Mouse (Mus musculus): Measurements from ENCODE around the gene Dhx32.

Gene Dhx32

GRCm38 (mm10) chr7:133731971-133732645 is 50.4 kb downstream of the Dhx32 start:
- Histone ChIP-seq H3K9me3 (ENCODE audit: low read length) (no peaks in the 10 kb centered on the region), H3K27me3 (ENCODE audit: insufficient read depth, low read length) (no peaks in the 10 kb centered on the region), H3K4me1 (replicated peaks; ENCODE audit: low read depth, low read length) (peaks cover 12% of the 10 kb centered on the region), H3K4me3 (replicated peaks; ENCODE audit: low read length) (no peak overlapping the region), H3K36me3 (ENCODE audit: insufficient read depth, low read length) (peaks cover 72% of the 10 kb centered on the region)
- no peak for TF ChIP-seq POU5F1 (IDR thresholded peaks at IDR 0.05; ENCODE audit: borderline replicate concordance, low read length)
- no peak for TF ChIP-seq CTCF (conservative IDR thresholded peaks at IDR 0.05; ENCODE audit: low read length)
- no peak for TF ChIP-seq NANOG (IDR thresholded peaks at IDR 0.05; ENCODE audit: borderline replicate concordance, low read length)

- Histone ChIP-seq H3K9me3 (ENCODE audit: low read length) (no peaks in the 10 kb centered on the region), H3K36me3 (ENCODE audit: insufficient read depth, low read length) (peaks cover 78% of the 10 kb centered on the region), H3K4me1 (replicated peaks; ENCODE audit: low read depth, low read length) (peaks cover 12% of the 10 kb centered on the region), H3K27me3 (ENCODE audit: insufficient read depth, low read length) (no peaks in the 10 kb centered on the region), H3K4me3 (replicated peaks; ENCODE audit: low read length) (no peak overlapping the region)
- TF ChIP-seq CTCF (conservative IDR thresholded peaks at IDR 0.05; ENCODE audit: low read length), result no peak
- TF ChIP-seq NANOG (IDR thresholded peaks at IDR 0.05; ENCODE audit: borderline replicate concordance, low read length), result no peak
- TF ChIP-seq POU5F1 (IDR thresholded peaks at IDR 0.05; ENCODE audit: borderline replicate concordance, low read length), result no peak
These were observed 52.0 kb downstream of the Dhx32 start for GRCm38 (mm10) chr7:133730324-133731191.

- Histone ChIP-seq H3K4me1 (replicated peaks; ENCODE audit: low read depth, low read length) (peaks cover 12% of the 10 kb centered on the region), H3K9me3 (ENCODE audit: low read length) (no peaks in the 10 kb centered on the region), H3K4me3 (replicated peaks; ENCODE audit: low read length) (no peak overlapping the region), H3K36me3 (ENCODE audit: insufficient read depth, low read length) (peaks cover 87% of the 10 kb centered on the region), H3K27me3 (ENCODE audit: insufficient read depth, low read length) (no peaks in the 10 kb centered on the region)
- no peak for TF ChIP-seq CTCF (conservative IDR thresholded peaks at IDR 0.05; ENCODE audit: low read length)
- no peak for TF ChIP-seq NANOG (IDR thresholded peaks at IDR 0.05; ENCODE audit: borderline replicate concordance, low read length)
- no peak for TF ChIP-seq POU5F1 (IDR thresholded peaks at IDR 0.05; ENCODE audit: borderline replicate concordance, low read length)
These were observed 53.2 kb downstream of the Dhx32 start for GRCm38 (mm10) chr7:133729351-133729750.

- H3K27me3 ChIP-seq (ENCODE audit: insufficient read depth, low read length), result no peaks in the 10 kb centered on the region
- H3K36me3 ChIP-seq (ENCODE audit: insufficient read depth, low read length), result peaks cover 89% of the 10 kb centered on the region
- H3K9me3 ChIP-seq (ENCODE audit: low read length), result no peaks in the 10 kb centered on the region
These were observed 55.5 kb downstream of the Dhx32 start for GRCm38 (mm10) chr7:133727027-133727426.

GRCm38 (mm10) chr7:133725571-133725970 is 57.0 kb downstream of the Dhx32 start:
- H3K27me3 ChIP-seq (ENCODE audit: insufficient read depth, low read length), result no peaks in the 10 kb centered on the region
- no peak for TF ChIP-seq CTCF (conservative IDR thresholded peaks at IDR 0.05; ENCODE audit: low read length)
- TF ChIP-seq POU5F1 (IDR thresholded peaks at IDR 0.05; ENCODE audit: borderline replicate concordance, low read length), result no peak
- no peak for TF ChIP-seq NANOG (IDR thresholded peaks at IDR 0.05; ENCODE audit: borderline replicate concordance, low read length)
- no peak overlapping the region for H3K4me3 ChIP-seq (replicated peaks; ENCODE audit: low read length)
- H3K4me1 ChIP-seq (replicated peaks; ENCODE audit: low read depth, low read length), result peaks cover 12% of the 10 kb centered on the region
- H3K36me3 ChIP-seq (ENCODE audit: insufficient read depth, low read length), result peaks cover 89% of the 10 kb centered on the region
- H3K9me3 ChIP-seq (ENCODE audit: low read length), result no peaks in the 10 kb centered on the region

More at GRCm38 (mm10) chr7:133727027-133727426, 55.5 kb downstream of the Dhx32 start:
- TF ChIP-seq NANOG (IDR thresholded peaks at IDR 0.05; ENCODE audit: borderline replicate concordance, low read length) (no peak), POU5F1 (IDR thresholded peaks at IDR 0.05; ENCODE audit: borderline replicate concordance, low read length) (no peak), CTCF (conservative IDR thresholded peaks at IDR 0.05; ENCODE audit: low read length) (no peak)
- Histone ChIP-seq H3K4me1 (replicated peaks; ENCODE audit: low read depth, low read length) (peaks cover 12% of the 10 kb centered on the region), H3K4me3 (replicated peaks; ENCODE audit: low read length) (no peak overlapping the region)

GRCm38 (mm10) chr7:133724844-133725243 is 57.7 kb downstream of the Dhx32 start:
- TF ChIP-seq CTCF (conservative IDR thresholded peaks at IDR 0.05; ENCODE audit: low read length), result no peak
- TF ChIP-seq NANOG (IDR thresholded peaks at IDR 0.05; ENCODE audit: borderline replicate concordance, low read length), result no peak
- TF ChIP-seq POU5F1 (IDR thresholded peaks at IDR 0.05; ENCODE audit: borderline replicate concordance, low read length), result no peak
- H3K4me3 ChIP-seq (replicated peaks; ENCODE audit: low read length), result no peak overlapping the region
- H3K9me3 ChIP-seq (ENCODE audit: low read length), result no peaks in the 10 kb centered on the region
- H3K4me1 ChIP-seq (replicated peaks; ENCODE audit: low read depth, low read length), result peaks cover 5% of the 10 kb centered on the region
- H3K27me3 ChIP-seq (ENCODE audit: insufficient read depth, low read length), result no peaks in the 10 kb centered on the region
- peaks cover 90% of the 10 kb centered on the region for H3K36me3 ChIP-seq (ENCODE audit: insufficient read depth, low read length)

- Histone ChIP-seq H3K9me3 (ENCODE audit: low read length) (no peaks in the 10 kb centered on the region), H3K27me3 (ENCODE audit: insufficient read depth, low read length) (no peaks in the 10 kb centered on the region), H3K4me1 (replicated peaks; ENCODE audit: low read depth, low read length) (no peaks in the 10 kb centered on the region), H3K4me3 (replicated peaks; ENCODE audit: low read length) (no peak overlapping the region), H3K36me3 (ENCODE audit: insufficient read depth, low read length) (peaks cover 100% of the 10 kb centered on the region)
- TF ChIP-seq POU5F1 (IDR thresholded peaks at IDR 0.05; ENCODE audit: borderline replicate concordance, low read length), result no peak
- no peak for TF ChIP-seq NANOG (IDR thresholded peaks at IDR 0.05; ENCODE audit: borderline replicate concordance, low read length)
- no peak for TF ChIP-seq CTCF (conservative IDR thresholded peaks at IDR 0.05; ENCODE audit: low read length)
These were observed 61.9 kb downstream of the Dhx32 start for GRCm38 (mm10) chr7:133720616-133721015.

GRCm38 (mm10) chr7:133718580-133718979 is 63.9 kb downstream of the Dhx32 start:
- TF ChIP-seq NANOG (IDR thresholded peaks at IDR 0.05; ENCODE audit: borderline replicate concordance, low read length), result no peak
- no peak for TF ChIP-seq POU5F1 (IDR thresholded peaks at IDR 0.05; ENCODE audit: borderline replicate concordance, low read length)
- TF ChIP-seq CTCF (conservative IDR thresholded peaks at IDR 0.05; ENCODE audit: low read length), result no peak
- no peaks in the 10 kb centered on the region for H3K27me3 ChIP-seq (ENCODE audit: insufficient read depth, low read length)
- H3K36me3 ChIP-seq (ENCODE audit: insufficient read depth, low read length), result peaks cover 100% of the 10 kb centered on the region
- H3K9me3 ChIP-seq (ENCODE audit: low read length), result no peaks in the 10 kb centered on the region
- H3K4me1 ChIP-seq (replicated peaks; ENCODE audit: low read depth, low read length), result peaks cover 5% of the 10 kb centered on the region
- no peak overlapping the region for H3K4me3 ChIP-seq (replicated peaks; ENCODE audit: low read length)
